Mouse (Mus musculus): ENCODE measurements at regions not wholly inside any gene's neighbourhood (a gene's known extent, or its start where the extent isn't known, plus 50 kb on each side); places are given as distances from the start of the nearest gene placed in this dataset.

- WGBS: 63% methylated on average over 11 of the region's 11 CpGs
- no peaks in the 10 kb centered on the region for H3K4me1 ChIP-seq (ENCODE audit: control insufficient read depth, insufficient read depth, low read length)
- no peak overlapping the region for H3K27ac ChIP-seq (ENCODE audit: insufficient read depth, low read depth, low read length)
- H3K4me3 ChIP-seq (ENCODE audit: insufficient read depth, low read depth, low read length): no peak overlapping the region
- no peaks in the 10 kb centered on the region for H3K36me3 ChIP-seq (ENCODE audit: control insufficient read depth, insufficient read depth, low read length)
- DNase-seq: no peak
- no peaks in the 10 kb centered on the region for H3K27me3 ChIP-seq (replicated peaks; ENCODE audit: control insufficient read depth, insufficient read depth, low read length)
- TF ChIP-seq CTCF (conservative IDR thresholded peaks at IDR 0.05; ENCODE audit: insufficient read depth, insufficient read length, low read depth, low read length) (no peak), POLR2A (IDR thresholded peaks at IDR 0.05; ENCODE audit: low read depth, low read length) (no peak)
Observed at GRCm38 (mm10) chr6:51355041-51355440, 77.4 kb upstream of the Nfe2l3 start.

GRCm38 (mm10) chr6:51361611-51362180 lies 70.8 kb upstream of the Nfe2l3 start:
- no peak for DNase-seq
- Histone ChIP-seq H3K4me3 (ENCODE audit: insufficient read depth, low read depth, low read length) (no peak overlapping the region), H3K4me1 (ENCODE audit: control insufficient read depth, insufficient read depth, low read length) (no peaks in the 10 kb centered on the region), H3K27me3 (replicated peaks; ENCODE audit: control insufficient read depth, insufficient read depth, low read length) (no peaks in the 10 kb centered on the region), H3K27ac (ENCODE audit: insufficient read depth, low read depth, low read length) (no peak overlapping the region), H3K36me3 (ENCODE audit: control insufficient read depth, insufficient read depth, low read length) (no peaks in the 10 kb centered on the region)
- TF ChIP-seq CTCF (conservative IDR thresholded peaks at IDR 0.05; ENCODE audit: insufficient read depth, insufficient read length, low read depth, low read length) (no peak), POLR2A (IDR thresholded peaks at IDR 0.05; ENCODE audit: low read depth, low read length) (no peak)
- 88% methylated on average over 12 of the region's 12 CpGs for WGBS

- Histone ChIP-seq H3K4me1 (ENCODE audit: control insufficient read depth, insufficient read depth, low read length) (no peaks in the 10 kb centered on the region), H3K27me3 (replicated peaks; ENCODE audit: control insufficient read depth, insufficient read depth, low read length) (no peaks in the 10 kb centered on the region), H3K27ac (ENCODE audit: insufficient read depth, low read depth, low read length) (no peak overlapping the region), H3K36me3 (ENCODE audit: control insufficient read depth, insufficient read depth, low read length) (no peaks in the 10 kb centered on the region), H3K4me3 (ENCODE audit: insufficient read depth, low read depth, low read length) (no peak overlapping the region)
- TF ChIP-seq CTCF (conservative IDR thresholded peaks at IDR 0.05; ENCODE audit: insufficient read depth, insufficient read length, low read depth, low read length) (peak; percentile 68), POLR2A (IDR thresholded peaks at IDR 0.05; ENCODE audit: low read depth, low read length) (no peak)
- peak; percentile 83 for DNase-seq
- WGBS: 11% methylated on average over 15 of the region's 15 CpGs
Observed at GRCm38 (mm10) chr6:51362475-51363226, 69.8 kb upstream of the Nfe2l3 start.

- 62% methylated on average over 6 of the region's 6 CpGs for WGBS
- no peaks in the 10 kb centered on the region for H3K27me3 ChIP-seq (replicated peaks; ENCODE audit: control insufficient read depth, insufficient read depth, low read length)
- H3K27ac ChIP-seq (ENCODE audit: insufficient read depth, low read depth, low read length): no peak overlapping the region
- DNase-seq: no peak
- H3K4me3 ChIP-seq (ENCODE audit: insufficient read depth, low read depth, low read length): no peak overlapping the region
- no peaks in the 10 kb centered on the region for H3K36me3 ChIP-seq (ENCODE audit: control insufficient read depth, insufficient read depth, low read length)
- H3K4me1 ChIP-seq (ENCODE audit: control insufficient read depth, insufficient read depth, low read length): no peaks in the 10 kb centered on the region
- TF ChIP-seq POLR2A (IDR thresholded peaks at IDR 0.05; ENCODE audit: low read depth, low read length) (no peak), CTCF (conservative IDR thresholded peaks at IDR 0.05; ENCODE audit: insufficient read depth, insufficient read length, low read depth, low read length) (no peak)
Observed at GRCm38 (mm10) chr6:51364776-51365175, 67.7 kb upstream of the Nfe2l3 start.

- no peak for DNase-seq
Observed at GRCm38 (mm10) chr6:51369771-51370170, 62.7 kb upstream of the Nfe2l3 start.

GRCm38 (mm10) chr6:51372357-51372756 lies 60.1 kb upstream of the Nfe2l3 start:
- no peak overlapping the region for H3K27ac ChIP-seq (ENCODE audit: insufficient read depth, low read depth, low read length)
- 76% methylated on average over 7 of the region's 7 CpGs for WGBS
- DNase-seq: no peak
- no peaks in the 10 kb centered on the region for H3K27me3 ChIP-seq (replicated peaks; ENCODE audit: control insufficient read depth, insufficient read depth, low read length)
- H3K4me1 ChIP-seq (ENCODE audit: control insufficient read depth, insufficient read depth, low read length): no peaks in the 10 kb centered on the region
- TF ChIP-seq CTCF (conservative IDR thresholded peaks at IDR 0.05; ENCODE audit: insufficient read depth, insufficient read length, low read depth, low read length) (no peak), POLR2A (IDR thresholded peaks at IDR 0.05; ENCODE audit: low read depth, low read length) (no peak)
- H3K4me3 ChIP-seq (ENCODE audit: insufficient read depth, low read depth, low read length): no peak overlapping the region
- no peaks in the 10 kb centered on the region for H3K36me3 ChIP-seq (ENCODE audit: control insufficient read depth, insufficient read depth, low read length)

More at GRCm38 (mm10) chr6:51369771-51370170, 62.7 kb upstream of the Nfe2l3 start:
- 83% methylated on average over 6 of the region's 6 CpGs for WGBS
- no peak overlapping the region for H3K4me3 ChIP-seq (ENCODE audit: insufficient read depth, low read depth, low read length)
- H3K27me3 ChIP-seq (replicated peaks; ENCODE audit: control insufficient read depth, insufficient read depth, low read length): no peaks in the 10 kb centered on the region
- no peaks in the 10 kb centered on the region for H3K4me1 ChIP-seq (ENCODE audit: control insufficient read depth, insufficient read depth, low read length)
- TF ChIP-seq CTCF (conservative IDR thresholded peaks at IDR 0.05; ENCODE audit: insufficient read depth, insufficient read length, low read depth, low read length): no peak
- TF ChIP-seq POLR2A (IDR thresholded peaks at IDR 0.05; ENCODE audit: low read depth, low read length): no peak
- H3K27ac ChIP-seq (ENCODE audit: insufficient read depth, low read depth, low read length): no peak overlapping the region
- no peaks in the 10 kb centered on the region for H3K36me3 ChIP-seq (ENCODE audit: control insufficient read depth, insufficient read depth, low read length)

- Histone ChIP-seq H3K27me3 (replicated peaks; ENCODE audit: control insufficient read depth, insufficient read depth, low read length) (no peaks in the 10 kb centered on the region), H3K4me1 (ENCODE audit: control insufficient read depth, insufficient read depth, low read length) (no peaks in the 10 kb centered on the region), H3K36me3 (ENCODE audit: control insufficient read depth, insufficient read depth, low read length) (no peaks in the 10 kb centered on the region), H3K27ac (ENCODE audit: insufficient read depth, low read depth, low read length) (no peak overlapping the region), H3K4me3 (ENCODE audit: insufficient read depth, low read depth, low read length) (no peak overlapping the region)
- DNase-seq: no peak
- 90% methylated on average over 3 of the region's 3 CpGs for WGBS
- 0 out of 2 replicates have a peak, but pooled peaks have one; percentile 8 for TF ChIP-seq CTCF (conservative IDR thresholded peaks at IDR 0.05; ENCODE audit: insufficient read depth, insufficient read length, low read depth, low read length)
- no peak for TF ChIP-seq POLR2A (IDR thresholded peaks at IDR 0.05; ENCODE audit: low read depth, low read length)
Observed at GRCm38 (mm10) chr6:51378436-51378835, 54.0 kb upstream of the Nfe2l3 start.

Measured in kidney, adult 2 months (tissue).